Mouse (Mus musculus): Measurements from ENCODE around the gene Hadh. TPM values are rescaled to one million over a fixed set of nuclear protein-coding genes. Genes with fewer than 3 reads are reported as not detected.

The Hadh gene
- 10 to 100 TPM; 22.3 to 23.6 TPM for total RNA-seq (2021)
- long read RNA-seq, experiment 1, transcript Hadh-201 (8 exons, 1,789 nt), result major isoform, 22 of 24 reads
- long read RNA-seq, experiment 1, partial matches to known transcripts, result 2 of 24 reads
- long read RNA-seq, experiment 1, other reads (novel, unspliced or antisense), result 0 of 24 reads
- long read RNA-seq, experiment 2, transcript Hadh-201 (8 exons, 1,789 nt), result major isoform, 29 of 33 reads
- long read RNA-seq, experiment 2, partial matches to known transcripts, result 2 of 33 reads
- long read RNA-seq, experiment 2, other reads (novel, unspliced or antisense), result 2 of 33 reads

DNA sequence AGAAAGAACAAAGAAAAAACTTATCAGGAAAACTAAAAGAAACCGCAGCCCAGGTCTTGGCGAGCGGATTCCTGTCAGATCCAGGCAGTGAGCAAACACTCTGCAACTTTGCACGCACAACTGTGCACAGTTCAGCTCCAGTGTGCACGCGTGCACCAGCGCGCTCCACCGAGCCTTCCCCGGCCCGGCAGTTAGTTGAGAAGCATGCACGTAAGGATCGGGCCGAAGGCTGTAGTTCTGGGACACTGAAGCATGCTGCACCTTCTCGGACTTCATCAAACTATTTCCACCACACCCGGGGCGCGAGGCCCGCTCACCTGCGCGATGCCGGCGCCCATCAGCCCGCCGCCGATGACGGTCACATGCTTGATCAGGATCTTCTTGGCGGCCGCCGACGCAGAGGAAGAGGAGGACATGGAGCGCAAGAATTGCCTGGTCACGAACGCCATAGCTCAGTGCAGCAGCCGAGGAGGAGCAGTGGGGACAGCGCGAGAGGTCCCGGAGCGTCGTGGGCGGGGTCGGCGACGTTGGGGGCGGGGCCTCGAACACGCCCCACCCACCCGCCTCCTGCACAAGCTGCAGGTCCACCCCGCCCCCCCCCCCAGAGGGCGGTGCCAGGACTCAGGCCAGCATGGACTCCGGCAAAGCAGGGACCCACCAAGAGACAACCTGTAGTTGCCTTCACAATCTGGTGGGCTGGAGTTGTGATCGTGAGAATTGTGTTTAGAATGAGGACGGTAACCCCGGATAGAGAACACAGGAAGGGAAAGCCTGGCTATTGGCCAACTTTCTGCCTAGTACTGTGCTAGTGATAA, at the start of gene Hadh:
Hadh (minus strand) TSS at position 543 of the 815 bp plus-strand sequence.
- H3K4me3 ChIP-seq, result peak within 1 kb of the TSS; percentile 80
- DNase-seq (ENCODE audit: low spot score in 2 of 2), result peak; percentile 74 to 80
- peak within 1 kb of the TSS; percentile 83 for H3K27ac ChIP-seq
- TF ChIP-seq CTCF (conservative IDR thresholded peaks at IDR 0.05), result no peak

GRCm38 (mm10) chr3:131320184-131320583, 48.3 kb upstream of the Hadh start:
- H3K27ac ChIP-seq, result no peak overlapping the region
- TF ChIP-seq CTCF (conservative IDR thresholded peaks at IDR 0.05), result peak; percentile 95
- peak; percentile 58 to 78 for DNase-seq (ENCODE audit: low spot score in 2 of 2)
- H3K4me3 ChIP-seq, result no peak overlapping the region

- TF ChIP-seq CTCF (conservative IDR thresholded peaks at IDR 0.05), result no peak
- no peak overlapping the region for H3K27ac ChIP-seq
- no peak overlapping the region for H3K4me3 ChIP-seq
- no peak for DNase-seq (ENCODE audit: low spot score in 2 of 2)
These were observed 46.3 kb upstream of the Hadh start for GRCm38 (mm10) chr3:131318211-131318610.

DNA sequence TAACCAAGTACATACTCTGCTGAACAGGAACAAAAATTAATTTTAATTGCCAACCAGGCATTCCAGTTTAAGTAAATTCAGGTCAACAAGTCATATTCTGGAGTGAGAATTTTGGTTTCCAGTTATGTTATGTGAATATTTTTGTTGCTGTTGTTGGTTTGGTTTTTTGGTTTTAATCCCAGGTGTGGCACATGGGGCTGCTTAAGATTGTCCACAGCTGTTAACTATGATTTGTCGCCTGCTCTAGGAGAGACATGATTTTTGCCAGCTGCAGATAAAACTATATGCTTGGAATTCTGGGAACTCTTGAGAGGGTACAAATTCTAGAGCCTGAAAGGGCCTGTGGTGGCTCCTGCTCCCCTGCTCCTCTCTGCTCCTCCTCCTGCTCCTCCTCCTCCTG, 45.2 kb upstream of the Hadh start:
- Histone ChIP-seq H3K4me3 (no peak overlapping the region), H3K27ac (no peak overlapping the region)
- TF ChIP-seq CTCF (conservative IDR thresholded peaks at IDR 0.05), result no peak
- DNase-seq (ENCODE audit: low spot score in 2 of 2), result no peak

DNA sequence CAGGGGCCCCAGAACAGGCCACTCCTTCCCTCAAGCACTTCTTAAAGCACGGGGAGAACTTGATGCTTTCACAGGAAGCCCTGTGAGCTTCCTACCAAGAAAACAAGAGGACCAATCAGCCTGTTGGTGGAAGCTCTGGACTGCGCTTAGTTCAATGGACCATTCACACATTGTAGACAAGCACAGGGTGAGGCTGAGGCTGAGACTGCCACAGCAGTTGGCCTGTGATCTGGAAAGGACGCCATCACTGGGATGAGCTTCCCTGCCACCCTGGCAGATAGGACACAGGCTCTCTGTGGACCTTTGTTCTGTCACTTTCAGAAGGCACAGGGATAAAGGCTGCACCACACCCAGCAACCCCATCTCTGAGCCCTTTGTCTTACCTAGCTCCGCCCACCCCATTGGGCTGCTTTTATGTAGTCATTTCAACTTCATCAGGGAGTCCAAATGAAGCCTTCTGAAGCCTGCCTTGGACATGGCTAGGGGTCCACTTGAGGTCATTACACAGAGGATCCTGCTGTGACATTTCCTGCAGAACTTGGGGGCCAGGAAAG, 44.1 kb upstream of the Hadh start:
- no peak overlapping the region for H3K4me3 ChIP-seq
- TF ChIP-seq CTCF (conservative IDR thresholded peaks at IDR 0.05), result no peak
- no peak overlapping the region for H3K27ac ChIP-seq
- DNase-seq (ENCODE audit: low spot score in 2 of 2), result no peak

- no peak overlapping the region for H3K4me3 ChIP-seq
- no peak overlapping the region for H3K27ac ChIP-seq
- no peak for TF ChIP-seq CTCF (conservative IDR thresholded peaks at IDR 0.05)
- no peak for DNase-seq (ENCODE audit: low spot score in 2 of 2)
These were observed 40.4 kb upstream of the Hadh start for GRCm38 (mm10) chr3:131312340-131312739.

DNA sequence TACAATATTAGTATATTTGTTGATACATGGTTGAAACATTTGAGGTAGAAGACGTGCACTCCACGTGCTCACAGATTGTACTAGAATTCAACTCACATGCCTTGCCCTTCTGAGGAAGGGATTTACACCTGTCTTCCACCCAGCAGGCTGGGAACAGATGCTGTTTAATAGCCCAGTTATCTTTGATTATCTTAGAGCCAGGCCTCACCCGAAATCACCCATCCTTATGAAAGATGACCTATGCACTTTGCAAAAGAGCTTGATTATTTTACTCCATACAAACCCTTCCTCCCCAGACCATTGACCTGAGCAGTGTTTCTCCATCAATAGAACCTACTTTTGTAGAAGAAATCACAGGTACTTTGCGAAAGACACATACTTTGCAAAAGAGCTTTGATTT, 38.7 kb upstream of the Hadh start:
- no peak for DNase-seq (ENCODE audit: low spot score in 2 of 2)
- H3K27ac ChIP-seq, result no peak overlapping the region
- no peak overlapping the region for H3K4me3 ChIP-seq
- no peak for TF ChIP-seq CTCF (conservative IDR thresholded peaks at IDR 0.05)

DNA sequence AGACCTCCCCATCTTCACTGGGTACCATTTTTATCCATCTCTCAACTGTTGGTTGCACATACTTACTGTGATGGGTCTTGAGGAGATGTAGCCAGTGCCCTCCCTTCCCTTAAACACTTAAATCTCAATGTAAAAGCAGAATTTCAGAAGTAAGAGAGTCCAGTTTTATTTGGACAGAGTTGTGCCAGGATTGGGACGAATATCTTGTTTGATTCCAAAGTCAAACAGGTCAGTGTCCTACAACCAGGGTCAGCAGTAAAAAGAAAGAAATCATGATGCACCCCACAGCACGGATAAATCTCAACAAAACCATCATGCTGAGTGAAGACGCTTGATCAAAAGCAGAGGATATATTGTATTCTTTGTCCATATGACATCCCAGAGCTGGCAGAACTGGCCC, 35.9 kb upstream of the Hadh start:
- DNase-seq (ENCODE audit: low spot score in 2 of 2), result no peak

GRCm38 (mm10) chr3:131306255-131306654, 34.4 kb upstream of the Hadh start:
- H3K27ac ChIP-seq, result no peak overlapping the region
- DNase-seq (ENCODE audit: low spot score in 2 of 2), result no peak
- H3K4me3 ChIP-seq, result no peak overlapping the region
- no peak for TF ChIP-seq CTCF (conservative IDR thresholded peaks at IDR 0.05)

More for the DNA sequence above, 35.9 kb upstream of the Hadh start:
- no peak for TF ChIP-seq CTCF (conservative IDR thresholded peaks at IDR 0.05)
- no peak overlapping the region for H3K4me3 ChIP-seq
- no peak overlapping the region for H3K27ac ChIP-seq

DNA sequence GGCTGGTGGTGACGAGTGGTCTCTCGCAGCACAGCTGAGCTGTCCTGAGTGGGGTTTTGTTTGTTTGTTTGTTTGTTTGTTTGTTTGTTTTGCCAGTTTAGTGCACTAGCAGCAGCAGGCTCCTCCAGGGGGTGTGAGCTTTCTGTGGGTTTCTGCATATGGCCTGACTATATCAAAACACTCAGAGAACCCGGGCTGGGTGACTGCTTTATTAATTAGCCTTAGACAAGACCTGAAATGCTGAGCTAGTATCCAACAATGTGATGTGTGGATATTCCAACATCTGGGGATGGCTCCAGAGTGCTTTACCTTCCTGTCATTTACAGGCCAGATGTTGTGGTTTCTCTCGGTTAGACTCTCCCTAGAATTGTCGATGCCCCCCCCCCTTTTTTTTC, 31.4 kb upstream of the Hadh start:
- no peak for TF ChIP-seq CTCF (conservative IDR thresholded peaks at IDR 0.05)
- no peak for DNase-seq (ENCODE audit: low spot score in 2 of 2)
- peak overlapping the region; percentile 96 for H3K27ac ChIP-seq
- H3K4me3 ChIP-seq, result peak overlapping the region; percentile 80

- TF ChIP-seq CTCF (conservative IDR thresholded peaks at IDR 0.05), result peak; percentile 31
- peak within 1 kb of the TSS; percentile 96 for H3K27ac ChIP-seq
- peak; percentile 87 to 92 for DNase-seq (ENCODE audit: low spot score in 2 of 2)
- peak within 1 kb of the TSS; percentile 80 for H3K4me3 ChIP-seq
These were observed 30.8 kb upstream of the Hadh start, which contains the start of gene Cyp2u1 for GRCm38 (mm10) chr3:131302452-131303319. Gene Cyp2u1, minus strand, starts transcription at chr3:131303227.

DNA sequence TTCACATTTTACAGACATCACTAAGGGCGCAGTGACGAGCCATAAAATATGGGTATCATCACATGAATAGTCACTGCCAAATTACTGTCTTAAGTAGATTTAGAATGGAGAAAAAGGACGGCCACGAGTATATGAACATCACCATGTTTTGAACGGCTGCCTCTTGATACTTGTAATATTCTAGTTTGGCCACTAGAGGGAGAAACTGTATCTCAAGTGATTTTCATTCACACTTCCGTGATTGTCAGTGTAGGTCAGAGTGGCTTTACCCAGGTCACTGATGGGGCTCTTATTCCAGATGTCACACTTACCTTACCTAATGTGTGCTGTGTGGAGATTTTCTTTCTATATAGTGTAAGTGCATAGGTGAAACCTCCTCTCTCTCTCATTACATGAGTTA, 28.0 kb upstream of the Hadh start:
- no peak overlapping the region for H3K27ac ChIP-seq
- peak; percentile 92 for TF ChIP-seq CTCF (conservative IDR thresholded peaks at IDR 0.05)
- DNase-seq (ENCODE audit: low spot score in 2 of 2), result no peak
- no peak overlapping the region for H3K4me3 ChIP-seq
